Mouse (Mus musculus) E14TG2a.4 (cell line): ENCODE data around the gene Tnfrsf14.

Experiments
- CTCF ChIP-seq: conservative IDR thresholded peaks from 2 replicates; pipeline ENCODE4 v1.5.1; 2014; ENCODE audit warnings: low read length
- NANOG ChIP-seq: IDR thresholded peaks from 2 replicates; pipeline ENCODE4 v1.6.1; 2014; ENCODE audit warnings: borderline replicate concordance, low read length, mixed read lengths
- POU5F1 ChIP-seq: IDR thresholded peaks from 2 replicates; pipeline ENCODE4 v1.6.1; 2014; ENCODE audit warnings: low read length, borderline replicate concordance

DNA sequence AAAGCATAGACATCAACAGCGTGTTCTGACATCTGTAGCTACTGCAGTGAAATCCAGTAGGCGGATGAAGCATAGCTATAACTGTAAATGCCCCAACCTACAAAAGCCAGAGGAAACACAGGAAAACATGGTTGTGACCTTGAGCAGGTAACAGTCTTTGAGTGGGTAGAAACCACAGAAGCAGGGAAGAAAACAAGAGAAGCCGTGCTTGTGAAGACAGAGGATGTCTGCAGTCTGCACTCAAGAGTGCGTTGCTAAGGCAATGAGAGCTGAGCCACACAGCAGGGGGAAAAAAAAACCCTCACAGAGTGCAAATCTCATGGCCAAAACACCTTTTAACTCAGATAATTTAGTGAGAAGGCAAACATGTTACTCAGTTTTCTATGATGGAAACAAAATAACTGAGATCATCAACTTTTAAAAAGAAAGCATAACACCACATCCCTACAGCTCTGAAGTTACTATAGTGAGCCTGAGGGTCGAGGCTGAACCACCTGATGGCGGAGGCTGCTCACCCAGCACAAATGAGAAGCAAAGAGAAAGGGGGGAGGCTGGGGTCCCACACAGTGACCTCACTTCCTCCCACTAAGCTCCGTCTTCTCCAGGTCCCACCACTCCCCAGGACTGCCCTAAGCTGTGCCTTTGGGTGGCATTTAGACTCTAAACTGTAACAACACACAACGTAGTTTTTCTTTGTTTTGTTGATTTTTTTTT lies 8.3 kb upstream of the Tnfrsf14 start:
- TF ChIP-seq CTCF (no peak), POU5F1 (no peak), NANOG (no peak)
